Mouse (Mus musculus) embryo, embryonic 11.5 days (tissue): Measurements from ENCODE around the gene Nemp1.
A peak's percentile ranks its signal among the peaks of the same experiment; 100 is the strongest.

Source experiments
- DNase-seq: peaks from one replicate; pipeline ENCODE4 v3.0.0-alpha.2; 2012; ENCODE audit warnings: low read depth, low spot score

Gene Nemp1

GRCm38 (mm10) chr10:127721671-127722418 lies 55.1 kb downstream of the Nemp1 start:
- no peak for DNase-seq

DNA sequence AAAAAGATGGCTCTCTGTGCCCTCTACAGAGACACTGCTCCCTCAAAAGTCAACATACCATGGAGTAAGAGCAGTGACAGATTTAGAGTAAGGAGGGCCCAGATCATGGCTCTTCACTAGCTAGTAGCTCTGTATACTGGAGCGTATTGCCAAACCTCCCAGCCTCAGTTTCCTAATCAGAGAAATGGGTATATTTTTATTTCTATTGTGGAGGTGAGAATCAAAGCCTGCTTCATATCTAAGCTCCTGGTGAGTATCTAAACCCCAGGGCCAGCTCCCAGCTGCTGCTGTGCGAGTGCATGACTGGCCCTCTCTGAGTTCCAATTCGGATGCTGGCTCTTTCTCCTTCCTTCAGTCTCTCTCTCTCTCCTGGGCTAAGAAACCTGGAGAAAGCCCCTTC lies 57.5 kb downstream of the Nemp1 start, which contains the start of gene Tac2:
TSS of gene Tac2 (plus strand) at position 301 of the 400 bp plus-strand sequence.
- no peak for DNase-seq

GRCm38 (mm10) chr10:127725136-127725535 lies 58.4 kb downstream of the Nemp1 start:
- DNase-seq, result no peak

DNA sequence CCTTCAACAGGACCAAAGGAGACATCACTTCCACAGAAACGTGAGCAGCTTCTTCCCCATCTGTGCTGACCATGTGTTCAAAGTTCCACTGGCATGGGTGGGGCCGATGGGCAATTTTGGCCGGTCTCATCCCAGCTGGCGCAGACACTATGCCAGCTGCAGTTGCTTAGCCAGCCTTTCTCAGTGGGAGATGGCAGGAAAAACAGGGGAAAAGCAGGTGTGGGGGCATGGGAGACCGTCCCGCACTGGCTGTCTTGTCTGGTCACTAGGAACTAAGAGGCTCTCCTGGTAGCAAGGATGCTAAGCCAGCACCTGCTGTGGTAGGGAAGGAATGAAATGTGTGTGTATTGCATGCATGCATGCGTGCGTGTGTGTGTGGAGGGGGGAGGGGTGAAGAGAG lies 61.7 kb downstream of the Nemp1 start:
- no peak for DNase-seq

GRCm38 (mm10) chr10:127730285-127730932 lies 63.7 kb downstream of the Nemp1 start:
- no peak for DNase-seq

- DNase-seq, result no peak
These were observed 64.2 kb downstream of the Nemp1 start for GRCm38 (mm10) chr10:127730933-127731310.

- DNase-seq, result no peak
These were observed 64.7 kb downstream of the Nemp1 start for GRCm38 (mm10) chr10:127731397-127731796.

DNA sequence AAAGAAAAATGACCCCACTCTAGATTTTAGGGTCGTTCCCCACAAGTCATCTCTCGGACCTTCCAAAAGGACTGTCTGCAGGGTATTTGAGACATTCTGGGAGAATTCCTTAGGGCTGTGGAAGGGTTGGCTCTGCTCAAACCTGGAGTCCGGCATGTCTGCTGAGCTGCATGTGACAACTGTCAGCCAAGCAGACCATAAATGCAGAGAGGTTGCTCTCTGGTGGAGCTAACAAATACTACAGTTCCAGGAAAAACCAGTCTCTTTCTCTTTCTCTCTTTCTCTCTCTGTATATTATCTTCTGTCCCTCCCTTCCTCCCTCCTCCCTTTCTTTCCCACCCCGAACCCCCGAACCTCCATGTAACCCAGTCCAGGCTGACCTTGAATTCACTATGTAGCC lies 67.7 kb downstream of the Nemp1 start:
- DNase-seq, result no peak

- no peak for DNase-seq
These were observed 69.6 kb downstream of the Nemp1 start for GRCm38 (mm10) chr10:127736266-127736665.

GRCm38 (mm10) chr10:127736916-127737315 lies 70.2 kb downstream of the Nemp1 start:
- DNase-seq, result no peak

DNA sequence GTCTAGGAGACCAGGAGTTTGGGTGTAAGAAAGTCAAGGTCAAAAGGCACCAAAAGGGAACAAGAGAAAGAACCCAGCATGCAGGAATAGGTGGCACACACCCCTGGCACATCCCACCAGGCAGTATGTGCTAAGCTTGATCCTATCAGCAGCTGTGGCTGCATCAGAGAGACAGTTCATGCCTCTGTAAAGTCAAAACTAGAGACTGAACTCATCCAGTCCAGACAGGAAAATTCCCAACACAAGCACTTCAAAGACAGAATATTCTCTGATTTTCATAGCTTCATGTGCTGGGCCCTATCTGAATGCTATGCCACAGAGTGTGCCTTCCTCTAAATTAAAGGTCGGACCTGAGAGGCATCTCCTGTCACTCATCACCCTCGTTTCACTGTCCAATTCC lies 70.9 kb downstream of the Nemp1 start:
- DNase-seq, result no peak

DNA sequence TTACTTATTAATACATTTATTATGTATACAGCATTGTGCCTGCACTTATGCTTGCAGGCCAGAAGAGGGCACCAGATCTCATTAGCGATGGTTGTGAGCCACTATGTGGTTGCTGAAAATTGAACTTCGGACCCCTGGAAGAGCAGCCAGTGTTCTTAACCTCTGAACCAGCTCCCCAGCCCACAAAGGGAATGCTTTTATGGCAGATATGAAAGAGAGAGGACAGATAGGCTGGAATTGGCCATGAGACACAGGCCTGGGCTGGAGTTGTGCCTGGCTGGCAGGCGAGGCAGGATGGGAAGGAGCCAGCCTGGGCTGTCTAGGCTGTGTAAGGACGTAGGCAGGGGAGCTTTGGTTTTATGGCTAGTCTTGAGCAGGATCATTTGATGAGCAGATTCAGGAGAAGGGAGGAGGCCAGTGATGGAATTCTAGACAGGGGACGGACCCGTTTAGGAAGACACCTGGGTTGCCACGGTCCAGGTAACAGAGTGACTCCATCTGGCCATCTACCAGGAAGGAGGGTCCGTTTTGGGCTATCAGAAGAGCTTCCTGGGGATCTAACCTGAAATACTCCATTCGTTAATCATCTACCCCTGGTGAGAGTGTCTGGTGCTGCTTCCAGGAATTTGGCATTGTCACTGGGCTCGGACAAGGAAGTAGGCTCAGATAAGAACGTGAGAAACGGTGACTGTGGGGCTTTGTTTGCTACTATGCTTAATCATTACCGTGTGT lies 71.6 kb downstream of the Nemp1 start:
- DNase-seq, result peak; percentile 38

DNA sequence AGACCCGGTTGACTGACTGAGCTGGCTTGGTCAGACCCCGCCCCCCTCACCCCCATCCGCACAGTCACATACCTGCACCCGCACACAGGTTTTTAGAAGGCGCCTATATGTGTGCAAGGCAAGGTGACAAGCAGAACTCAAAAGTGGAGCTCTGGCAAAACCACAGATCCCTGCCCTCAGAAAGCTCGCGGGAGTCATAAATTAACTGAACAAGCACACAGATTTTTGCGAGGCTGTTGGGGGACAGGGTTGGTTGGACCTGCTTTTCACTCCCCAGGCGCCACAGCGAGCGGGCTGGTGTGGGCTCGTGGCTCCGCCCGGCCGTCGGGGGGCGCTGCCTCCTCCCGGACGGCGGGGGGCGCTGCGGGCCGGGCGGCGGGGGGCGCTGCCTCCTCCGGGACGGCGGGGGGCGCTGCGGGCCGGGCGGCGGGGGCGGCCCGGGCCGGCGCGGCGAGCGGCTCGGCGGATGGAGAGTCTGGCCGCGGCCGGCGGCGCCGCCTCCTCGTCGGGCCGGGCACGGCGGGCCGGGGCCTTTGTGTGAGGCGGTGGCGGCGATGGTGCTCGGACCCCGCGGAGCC lies 72.5 kb downstream of the Nemp1 start, which contains the start of gene Zbtb39:
TSS of gene Zbtb39 (plus strand) at position 456 of the 578 bp plus-strand sequence.
- peak; percentile 66 for DNase-seq

DNA sequence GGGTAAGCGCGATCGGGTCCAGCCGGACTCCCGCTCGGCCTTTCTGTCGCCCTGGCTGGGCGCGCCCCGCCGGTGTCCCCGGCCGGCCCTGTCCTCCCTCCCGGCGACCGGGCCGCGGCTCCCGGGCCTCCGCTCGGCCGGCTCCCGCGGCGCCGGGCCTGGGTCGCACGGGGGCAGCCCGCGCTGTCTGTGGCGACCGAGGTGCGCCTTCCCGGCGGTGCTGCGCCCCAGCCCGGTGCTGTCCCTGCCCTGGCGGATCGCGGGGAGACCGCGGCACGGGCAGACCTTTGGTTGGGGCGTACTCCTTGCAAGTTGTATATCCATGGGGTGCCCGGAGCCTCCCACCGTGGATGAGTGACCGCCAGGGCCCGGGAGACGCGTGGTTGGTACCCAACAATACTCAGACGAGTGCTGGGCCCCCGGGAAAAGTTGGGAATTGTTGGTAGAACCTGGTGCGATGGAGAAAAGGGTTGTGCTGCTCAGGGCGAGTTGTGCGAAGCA lies 73.0 kb downstream of the Nemp1 start:
- peak; percentile 19 for DNase-seq

DNA sequence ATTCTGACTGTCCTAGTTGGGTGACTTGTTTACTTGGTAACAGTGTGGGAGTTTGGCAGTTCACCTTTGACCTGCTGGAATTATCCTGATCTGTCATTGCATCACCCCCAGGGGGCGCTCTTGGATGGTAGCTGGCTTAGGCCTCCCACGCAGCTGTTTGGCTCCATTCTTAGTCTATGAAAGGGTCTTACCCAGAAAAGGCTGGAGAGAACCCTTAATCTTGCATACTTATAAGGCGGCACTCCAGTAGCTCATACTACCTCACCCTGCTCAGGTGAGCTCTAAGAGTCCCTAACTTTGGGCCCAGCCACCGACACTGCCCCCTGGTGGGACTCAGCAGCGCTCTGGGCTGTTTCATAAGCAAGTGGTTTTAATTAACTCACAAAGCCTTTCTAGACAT lies 78.0 kb downstream of the Nemp1 start:
- DNase-seq, result peak; percentile 7

DNA sequence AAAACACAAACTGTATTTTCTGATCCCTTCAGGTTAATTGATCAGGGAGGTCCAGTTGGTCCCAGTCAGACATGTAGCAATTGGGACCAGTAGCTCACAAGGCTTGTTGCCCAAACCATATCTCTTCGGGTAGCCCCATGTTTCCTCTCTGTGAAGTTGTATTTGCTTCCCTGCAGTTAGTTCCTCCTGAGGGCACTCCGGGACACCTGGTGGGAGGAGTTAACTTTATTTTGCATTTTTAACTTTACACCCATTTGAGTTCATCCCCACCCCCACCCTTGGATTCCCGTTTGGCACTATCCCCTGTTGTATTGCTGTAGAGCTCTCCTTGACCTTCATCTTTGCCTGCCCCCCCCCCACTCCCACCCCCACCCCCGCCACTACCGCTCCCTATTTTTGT lies 79.2 kb downstream of the Nemp1 start:
- no peak for DNase-seq

GRCm38 (mm10) chr10:127747254-127747653 lies 80.6 kb downstream of the Nemp1 start:
- no peak for DNase-seq

DNA sequence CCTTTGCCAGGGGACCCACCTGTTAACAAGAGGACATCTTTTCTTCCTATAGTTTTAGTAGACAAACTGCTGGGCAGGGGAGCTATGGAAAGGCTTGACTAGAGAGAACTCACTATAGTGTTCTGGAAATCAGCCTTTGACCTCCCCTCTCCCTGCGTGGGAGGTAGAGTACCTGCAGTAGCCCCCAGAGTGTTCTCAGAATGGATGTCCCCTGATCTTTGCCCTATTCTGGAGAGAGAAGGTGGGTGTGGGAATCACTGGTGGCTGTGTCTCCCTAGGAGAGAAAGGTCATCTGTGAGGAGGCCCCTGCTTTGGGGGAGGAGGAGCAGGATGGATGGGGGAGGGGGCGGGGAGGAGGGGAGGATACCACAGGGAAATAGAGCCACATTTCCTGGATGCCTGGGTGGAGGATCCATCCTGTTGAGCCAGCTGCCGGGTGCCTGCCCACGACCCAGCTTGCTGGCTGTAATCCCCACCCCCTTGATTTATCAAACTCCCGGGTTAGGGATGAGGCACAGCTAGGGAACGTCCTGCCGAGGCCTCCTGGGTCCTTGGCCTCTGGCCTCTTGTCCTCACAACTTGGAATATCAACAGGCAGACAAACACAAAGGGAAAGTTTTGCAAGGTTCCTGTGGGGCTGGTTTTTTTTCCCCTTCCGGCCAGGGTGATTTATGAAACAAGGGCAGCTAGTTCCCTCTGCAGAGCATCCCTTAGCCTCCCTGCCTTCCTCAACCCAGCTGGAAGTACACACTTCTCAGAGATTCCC lies 82.3 kb downstream of the Nemp1 start:
- peak; percentile 22 for DNase-seq

GRCm38 (mm10) chr10:127750136-127750777 lies 83.6 kb downstream of the Nemp1 start:
- DNase-seq, result no peak
